Mouse (Mus musculus) erythroblast, embryonic 14.5 days (primary cell): Measurements from ENCODE around the gene Wnt10a. TPM values are rescaled to one million over a fixed set of nuclear protein-coding genes. Genes with fewer than 3 reads are reported as not detected.

ENCODE experiments used
- H3K27me3 ChIP-seq: 2 replicates; pipeline ENCODE4 v1.6.1; 2012; ENCODE audit warnings: inconsistent platforms; ENCODE audit not compliant: control insufficient read depth
- H3K36me3 ChIP-seq: 2 replicates; pipeline ENCODE4 v1.6.1; 2012; ENCODE audit warnings: mild to moderate bottlenecking, inconsistent platforms; ENCODE audit not compliant: control insufficient read depth
- H3K4me1 ChIP-seq: 2 replicates; pipeline ENCODE4 v1.6.1; 2012; ENCODE audit warnings: inconsistent platforms; ENCODE audit not compliant: control insufficient read depth
- H3K4me3 ChIP-seq: replicated peaks from 2 replicates; pipeline ENCODE3; 2012; ENCODE audit warnings: moderate library complexity, mild to moderate bottlenecking, inconsistent platforms
- H3K9me3 ChIP-seq: 2 replicates; pipeline ENCODE4 v1.6.1; 2012; ENCODE audit warnings: low read length, inconsistent platforms, mixed read lengths; ENCODE audit not compliant: control insufficient read depth
- GATA1 ChIP-seq: IDR thresholded peaks from 2 replicates; pipeline ENCODE4 v1.6.1; 2012; ENCODE audit warnings: low read length, inconsistent platforms, mixed read lengths
- TAL1 ChIP-seq: IDR thresholded peaks from 3 replicates; pipeline ENCODE4 v1.6.1; 2012; ENCODE audit warnings: low read length, inconsistent platforms, mixed read lengths
- polyA plus RNA-seq: library from polyadenylated mRNA; stranded (reverse); fragments of >175 nt; gene quantifications from 2 replicates; pipeline ENCODE4 v1.2.3, GENCODE M21; 2012

Wnt10a gene
- polyA plus RNA-seq, 1 experiment, result 0.04 TPM

DNA sequence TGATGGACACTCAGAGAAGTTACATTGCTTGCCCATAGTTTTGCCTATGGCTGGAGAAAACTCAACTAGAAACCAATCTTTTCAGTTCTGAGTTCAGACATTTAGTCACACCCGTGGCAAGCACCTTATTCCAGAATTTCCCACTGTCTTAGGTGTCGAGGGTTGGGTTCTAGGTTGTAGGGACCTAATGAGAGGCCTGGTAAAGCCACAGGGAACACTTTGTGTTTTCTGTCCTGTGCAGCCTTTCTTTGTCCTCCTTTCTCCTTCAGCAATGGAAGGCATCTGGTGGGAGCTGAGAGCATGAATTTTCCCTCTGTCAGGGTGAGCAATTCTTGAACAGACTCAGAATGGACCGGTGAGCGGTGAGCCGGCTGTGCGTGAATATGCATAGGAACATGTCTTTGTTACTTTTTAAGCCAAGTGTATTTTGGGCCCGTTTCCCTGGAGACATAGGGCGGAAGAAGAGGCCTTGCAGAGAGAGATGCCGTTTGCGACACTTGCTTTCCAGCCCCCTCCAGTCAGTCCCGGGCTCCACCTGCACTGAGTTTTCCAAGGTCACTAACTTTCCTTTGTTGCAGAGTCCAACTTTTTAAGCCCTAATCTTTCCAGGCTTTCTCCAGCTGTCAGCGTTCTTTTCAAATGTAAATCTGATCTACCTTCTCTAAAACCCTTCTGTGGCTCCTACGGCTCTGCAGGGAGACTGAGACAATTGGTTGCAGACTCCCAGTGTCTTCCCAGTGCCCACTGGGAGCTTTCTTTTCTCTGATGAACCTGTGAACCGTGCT, 33.4 kb downstream of the Wnt10a start:
- no peaks in the 10 kb centered on the region for H3K4me1 ChIP-seq
- no peak overlapping the region for H3K4me3 ChIP-seq

GRCm38 (mm10) chr1:74830061-74830460, 38.7 kb downstream of the Wnt10a start:
- no peaks in the 10 kb centered on the region for H3K36me3 ChIP-seq
- H3K4me1 ChIP-seq, result no peaks in the 10 kb centered on the region
- H3K9me3 ChIP-seq, result no peaks in the 10 kb centered on the region
- TF ChIP-seq GATA1 (no peak), TAL1 (no peak)
- H3K27me3 ChIP-seq, result no peaks in the 10 kb centered on the region
- no peak overlapping the region for H3K4me3 ChIP-seq

More for the DNA sequence above, 33.4 kb downstream of the Wnt10a start:
- H3K27me3 ChIP-seq, result no peaks in the 10 kb centered on the region
- no peaks in the 10 kb centered on the region for H3K9me3 ChIP-seq
- TF ChIP-seq TAL1, result no peak
- no peak for TF ChIP-seq GATA1
- no peaks in the 10 kb centered on the region for H3K36me3 ChIP-seq

DNA sequence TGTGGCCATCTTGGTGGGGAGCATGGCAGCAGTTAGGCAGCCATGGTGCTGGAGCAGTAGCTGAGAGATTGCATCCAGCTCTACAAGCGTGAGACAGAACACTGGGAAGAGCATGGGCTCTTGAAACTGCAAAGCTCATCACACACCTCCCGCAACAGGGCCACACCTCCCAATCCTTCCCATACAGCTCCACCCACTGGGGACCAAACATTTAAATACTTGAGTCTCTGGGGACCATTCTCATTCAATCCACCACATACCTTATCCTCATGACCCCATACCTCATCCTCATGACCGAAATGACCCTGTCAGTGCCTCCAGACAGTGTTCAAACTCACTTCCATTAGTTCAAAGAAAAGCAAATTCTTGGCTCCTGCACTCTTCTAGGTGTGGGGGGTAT, 41.9 kb downstream of the Wnt10a start:
- Histone ChIP-seq H3K4me1 (no peaks in the 10 kb centered on the region), H3K36me3 (no peaks in the 10 kb centered on the region), H3K27me3 (no peaks in the 10 kb centered on the region), H3K4me3 (no peak overlapping the region), H3K9me3 (no peaks in the 10 kb centered on the region)
- TF ChIP-seq GATA1 (no peak), TAL1 (no peak)

GRCm38 (mm10) chr1:74843090-74843489, 51.8 kb downstream of the Wnt10a start:
- Histone ChIP-seq H3K36me3 (no peaks in the 10 kb centered on the region), H3K27me3 (peaks cover 3% of the 10 kb centered on the region), H3K4me3 (no peak overlapping the region), H3K4me1 (no peaks in the 10 kb centered on the region), H3K9me3 (no peaks in the 10 kb centered on the region)
- TF ChIP-seq GATA1 (no peak), TAL1 (no peak)

- TF ChIP-seq TAL1, result no peak
- no peak overlapping the region for H3K4me3 ChIP-seq
- H3K4me1 ChIP-seq, result no peaks in the 10 kb centered on the region
- no peaks in the 10 kb centered on the region for H3K36me3 ChIP-seq
- peaks cover 26% of the 10 kb centered on the region for H3K27me3 ChIP-seq
- no peaks in the 10 kb centered on the region for H3K9me3 ChIP-seq
Observed at GRCm38 (mm10) chr1:74846341-74846740, 55.0 kb downstream of the Wnt10a start.

- no peak overlapping the region for H3K4me3 ChIP-seq
- TF ChIP-seq GATA1, result no peak
- TF ChIP-seq TAL1, result no peak
- no peaks in the 10 kb centered on the region for H3K36me3 ChIP-seq
- no peaks in the 10 kb centered on the region for H3K4me1 ChIP-seq
- H3K27me3 ChIP-seq, result peaks cover 49% of the 10 kb centered on the region
- no peaks in the 10 kb centered on the region for H3K9me3 ChIP-seq
Observed at GRCm38 (mm10) chr1:74848946-74849345, 57.6 kb downstream of the Wnt10a start.

- peaks cover 62% of the 10 kb centered on the region for H3K27me3 ChIP-seq
- TF ChIP-seq GATA1, result no peak
- no peak for TF ChIP-seq TAL1
- H3K4me3 ChIP-seq, result no peak overlapping the region
- peaks cover 2% of the 10 kb centered on the region; the same call in 1 of the 2 replicates for H3K9me3 ChIP-seq
- peaks cover 3% of the 10 kb centered on the region; the same call in 1 of the 2 replicates for H3K4me1 ChIP-seq
- H3K36me3 ChIP-seq, result no peaks in the 10 kb centered on the region
Observed at GRCm38 (mm10) chr1:74850251-74850650, 58.9 kb downstream of the Wnt10a start.

GRCm38 (mm10) chr1:74851001-74851775, 59.9 kb downstream of the Wnt10a start:
- Histone ChIP-seq H3K27me3 (peaks cover 72% of the 10 kb centered on the region), H3K9me3 (peaks cover 8% of the 10 kb centered on the region; the same call in 1 of the 2 replicates), H3K4me3 (no peak overlapping the region), H3K4me1 (peaks cover 3% of the 10 kb centered on the region; the same call in 1 of the 2 replicates), H3K36me3 (no peaks in the 10 kb centered on the region)
- TF ChIP-seq GATA1, result no peak
- no peak for TF ChIP-seq TAL1

Other genes with a start within 250 kb of the Wnt10a start
- gene Plcd4, start 248.6 kb upstream of the Wnt10a start, polyA plus RNA-seq, result not detected in 2 replicates
- 0.08 and 0.14 TPM in 2 replicates for gene Usp37, start 247.2 kb upstream of the Wnt10a start, polyA plus RNA-seq
- gene Zfp142, start 203.3 kb upstream of the Wnt10a start, polyA plus RNA-seq, result 0.34 and 0.41 TPM in 2 replicates
- gene Bcs1l, start 203.2 kb upstream of the Wnt10a start, polyA plus RNA-seq, result 0.06 and 0.18 TPM in 2 replicates
- gene Rnf25, start 190.1 kb upstream of the Wnt10a start, polyA plus RNA-seq, result 1.2 and 1.4 TPM in 2 replicates
- gene Stk36, start 190.1 kb upstream of the Wnt10a start, polyA plus RNA-seq, result not detected in 2 replicates
- 0.12 and 0.24 TPM in 2 replicates for gene Ttll4, start 129.8 kb upstream of the Wnt10a start, polyA plus RNA-seq
- gene Cyp27a1, start 77.9 kb upstream of the Wnt10a start, polyA plus RNA-seq, result 0.02 and 0.05 TPM in 2 replicates
- 0.02 TPM in 1 of 2 replicates, not detected in the other for gene Prkag3, start 42.3 kb upstream of the Wnt10a start, polyA plus RNA-seq
- gene Wnt6, start 19.6 kb upstream of the Wnt10a start, polyA plus RNA-seq, result not detected in 2 replicates
- gene Cdk5r2, start 63.4 kb downstream of the Wnt10a start, polyA plus RNA-seq, result not detected in 2 replicates
- not detected in 2 replicates for gene Fev, start 93.9 kb downstream of the Wnt10a start, polyA plus RNA-seq
- gene Cryba2, start 101.6 kb downstream of the Wnt10a start, polyA plus RNA-seq, result not detected in 2 replicates
- not detected in 2 replicates for gene Cfap65, start 144.1 kb downstream of the Wnt10a start, polyA plus RNA-seq
- gene Ihh, start 160.2 kb downstream of the Wnt10a start, polyA plus RNA-seq, result 0.06 and 0.19 TPM in 2 replicates